Mouse (Mus musculus): ENCODE measurements at regions not wholly inside any gene's neighbourhood (a gene's known extent, or its start where the extent isn't known, plus 50 kb on each side); places are given as distances from the start of the nearest gene placed in this dataset.

DNA sequence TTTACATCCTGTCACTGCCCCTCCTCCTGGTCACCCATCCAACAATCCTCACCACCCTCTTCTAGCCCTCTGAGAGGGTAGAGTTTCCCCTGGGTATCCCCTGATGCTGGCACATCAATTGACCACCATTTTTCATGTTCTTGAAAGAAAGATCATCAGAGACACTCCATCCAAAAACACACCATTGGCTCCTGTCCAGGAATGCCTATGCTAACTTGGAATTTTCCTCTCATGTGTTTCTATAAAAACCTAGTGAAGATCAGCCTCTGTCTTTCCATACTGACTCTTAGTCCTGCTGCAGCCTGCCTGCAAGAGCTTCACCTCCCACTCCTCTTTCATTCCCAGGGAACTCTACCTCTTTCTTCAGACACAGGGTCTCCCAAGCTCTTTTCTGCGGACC, 117.2 kb upstream of the Galnt18 start:
- ATAC-seq (ENCODE audit: insufficient read depth, low read depth): no peak
- no peak for DNase-seq (ENCODE audit: low spot score)
- 78% methylated on average over 1 of the region's 1 CpGs for WGBS
- Histone ChIP-seq H3K4me2 (ENCODE audit: low read depth, low read length) (no peak overlapping the region), H3K9ac (replicated peaks; ENCODE audit: low read depth, low read length) (no peak overlapping the region), H3K4me1 (ENCODE audit: control insufficient read depth, insufficient read depth) (peaks cover 4% of the 10 kb centered on the region; the same call in 1 of the 2 replicates), H3K27ac (ENCODE audit: low read depth) (no peak overlapping the region), H3K9me3 (replicated peaks; ENCODE audit: control insufficient read depth, low read length) (no peaks in the 10 kb centered on the region; the same call in 1 of the 2 replicates), H3K36me3 (replicated peaks; ENCODE audit: control insufficient read depth, insufficient read depth, low read length) (no peaks in the 10 kb centered on the region), H3K27me3 (ENCODE audit: control insufficient read depth, insufficient read depth, low read length) (no peaks in the 10 kb centered on the region), H3K4me3 (ENCODE audit: low read depth, low read length) (no peak overlapping the region)
- TF ChIP-seq EP300 (IDR thresholded peaks at IDR 0.05; ENCODE audit: low read depth) (no peak), CTCF (IDR thresholded peaks at IDR 0.05; ENCODE audit: low read depth) (no peak)

DNA sequence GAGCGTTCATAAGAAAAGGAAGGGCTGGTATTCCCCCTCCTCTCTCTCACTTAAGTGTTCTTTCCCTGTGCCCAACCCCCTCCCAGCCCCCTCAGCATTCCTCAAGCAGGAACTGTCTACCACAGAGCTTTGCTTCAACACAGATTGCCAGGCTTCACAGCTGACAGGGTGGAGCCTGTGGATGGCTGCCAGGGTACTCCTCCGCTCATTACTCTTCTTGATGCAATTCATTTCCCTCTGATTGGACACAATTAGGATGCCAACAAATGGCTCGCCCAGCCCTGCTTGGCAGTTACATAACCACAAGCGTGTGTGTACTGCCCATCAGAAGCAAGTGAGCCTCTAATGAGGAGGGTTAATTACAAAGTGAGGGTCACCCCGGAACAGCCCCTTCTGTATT, 116.5 kb upstream of the Galnt18 start:
- TF ChIP-seq EP300 (IDR thresholded peaks at IDR 0.05; ENCODE audit: low read depth) (no peak), CTCF (IDR thresholded peaks at IDR 0.05; ENCODE audit: low read depth) (no peak)
- Histone ChIP-seq H3K9me3 (replicated peaks; ENCODE audit: control insufficient read depth, low read length) (no peaks in the 10 kb centered on the region; the same call in 1 of the 2 replicates), H3K4me1 (ENCODE audit: control insufficient read depth, insufficient read depth) (peaks cover 4% of the 10 kb centered on the region; the same call in 1 of the 2 replicates), H3K27me3 (ENCODE audit: control insufficient read depth, insufficient read depth, low read length) (no peaks in the 10 kb centered on the region), H3K9ac (replicated peaks; ENCODE audit: low read depth, low read length) (no peak overlapping the region), H3K27ac (ENCODE audit: low read depth) (no peak overlapping the region), H3K36me3 (replicated peaks; ENCODE audit: control insufficient read depth, insufficient read depth, low read length) (no peaks in the 10 kb centered on the region), H3K4me3 (ENCODE audit: low read depth, low read length) (no peak overlapping the region), H3K4me2 (ENCODE audit: low read depth, low read length) (no peak overlapping the region)
- 50% methylated on average over 5 of the region's 5 CpGs for WGBS
- ATAC-seq (ENCODE audit: insufficient read depth, low read depth) (no peak), DNase-seq (ENCODE audit: low spot score) (peak; percentile 16)

DNA sequence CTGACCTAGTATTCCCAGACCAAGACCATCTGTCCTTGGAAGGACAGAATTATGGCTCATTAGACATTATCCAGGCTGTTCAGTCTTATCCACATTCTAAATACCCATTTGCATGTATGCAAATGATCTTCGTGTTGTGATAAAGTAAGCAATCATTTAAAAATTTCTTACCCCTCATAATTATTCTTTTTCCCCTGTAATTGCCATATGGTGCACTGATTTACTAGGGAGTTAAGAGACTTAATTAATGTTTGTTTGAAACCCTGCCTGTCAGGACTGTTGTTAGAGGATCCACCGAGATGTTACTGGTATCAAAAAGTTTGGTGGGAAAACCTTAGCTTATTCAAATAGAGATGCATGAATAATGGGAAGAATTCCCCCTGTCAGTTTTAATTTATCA, 103.2 kb upstream of the Galnt18 start:
- TF ChIP-seq EP300 (IDR thresholded peaks at IDR 0.05; ENCODE audit: low read depth) (no peak), CTCF (IDR thresholded peaks at IDR 0.05; ENCODE audit: low read depth) (no peak)
- H3K4me1 ChIP-seq (ENCODE audit: control insufficient read depth, insufficient read depth): no peaks in the 10 kb centered on the region
- no peaks in the 10 kb centered on the region for H3K9me3 ChIP-seq (replicated peaks; ENCODE audit: control insufficient read depth, low read length)
- H3K27ac ChIP-seq (ENCODE audit: low read depth): no peak overlapping the region
- ATAC-seq (ENCODE audit: insufficient read depth, low read depth): no peak
- no peaks in the 10 kb centered on the region for H3K27me3 ChIP-seq (ENCODE audit: control insufficient read depth, insufficient read depth, low read length)
- no peak overlapping the region for H3K9ac ChIP-seq (replicated peaks; ENCODE audit: low read depth, low read length)
- H3K4me2 ChIP-seq (ENCODE audit: low read depth, low read length): no peak overlapping the region
- H3K36me3 ChIP-seq (replicated peaks; ENCODE audit: control insufficient read depth, insufficient read depth, low read length): no peaks in the 10 kb centered on the region
- no peak for DNase-seq (ENCODE audit: low spot score)
- 81% methylated on average over 2 of the region's 2 CpGs for WGBS
- no peak overlapping the region for H3K4me3 ChIP-seq (ENCODE audit: low read depth, low read length)

DNA sequence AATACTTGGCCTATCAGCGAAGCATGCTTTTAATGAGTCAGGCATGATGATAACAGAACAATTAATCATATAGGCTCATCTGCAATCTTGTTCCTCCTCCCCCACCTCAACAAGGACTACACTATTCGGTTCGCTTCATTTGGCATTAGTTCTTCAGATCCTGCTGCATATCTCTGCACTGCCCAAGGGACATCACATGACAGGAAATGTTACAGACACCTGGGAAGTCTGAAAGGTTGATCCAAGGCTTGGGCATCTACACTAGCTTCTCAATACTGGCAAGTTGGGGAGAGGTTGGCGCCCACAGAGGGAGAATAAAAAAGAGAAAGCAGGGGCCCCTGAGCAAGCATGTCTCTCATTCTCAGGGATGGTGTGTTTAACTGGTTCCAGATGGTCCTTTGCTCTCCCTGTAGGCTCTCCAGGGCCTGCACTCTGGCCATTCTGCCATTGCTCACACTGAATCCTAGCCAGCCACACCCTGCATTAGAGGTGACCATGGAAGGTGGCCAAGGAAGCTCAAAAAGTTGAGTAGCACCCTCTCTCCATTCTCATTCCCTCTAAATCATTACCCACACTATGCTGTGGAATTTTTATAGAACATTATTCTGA, 100.4 kb upstream of the Galnt18 start:
- Histone ChIP-seq H3K27me3 (ENCODE audit: control insufficient read depth, insufficient read depth, low read length) (no peaks in the 10 kb centered on the region), H3K4me1 (ENCODE audit: control insufficient read depth, insufficient read depth) (no peaks in the 10 kb centered on the region), H3K27ac (ENCODE audit: low read depth) (no peak overlapping the region), H3K4me3 (ENCODE audit: low read depth, low read length) (no peak overlapping the region), H3K36me3 (replicated peaks; ENCODE audit: control insufficient read depth, insufficient read depth, low read length) (no peaks in the 10 kb centered on the region), H3K9me3 (replicated peaks; ENCODE audit: control insufficient read depth, low read length) (no peaks in the 10 kb centered on the region), H3K4me2 (ENCODE audit: low read depth, low read length) (no peak overlapping the region), H3K9ac (replicated peaks; ENCODE audit: low read depth, low read length) (no peak overlapping the region)
- ATAC-seq (ENCODE audit: insufficient read depth, low read depth) (no peak), DNase-seq (ENCODE audit: low spot score) (no peak)
- TF ChIP-seq EP300 (IDR thresholded peaks at IDR 0.05; ENCODE audit: low read depth) (no peak), CTCF (IDR thresholded peaks at IDR 0.05; ENCODE audit: low read depth) (no peak)
- WGBS: 69% methylated on average over 4 of the region's 4 CpGs

DNA sequence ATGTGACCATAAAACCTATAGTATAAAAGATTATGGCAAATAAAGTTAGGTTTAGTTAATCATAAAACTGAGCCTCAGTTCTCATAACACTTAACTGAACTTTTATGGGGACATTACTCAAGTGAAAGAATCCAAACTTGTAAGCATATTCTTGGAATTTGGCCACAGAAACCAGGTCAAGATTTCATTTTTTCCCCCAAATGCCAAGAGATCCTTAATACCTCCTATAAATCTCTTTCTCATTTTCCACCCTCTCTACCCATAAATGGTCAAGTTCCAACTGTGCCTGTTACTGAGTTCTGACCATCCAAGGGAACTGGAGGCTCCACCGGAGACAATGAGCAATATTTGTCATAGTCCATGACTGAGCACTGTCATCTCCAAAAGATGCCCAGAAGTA, 97.8 kb upstream of the Galnt18 start:
- WGBS: 84% methylated on average over 1 of the region's 1 CpGs
- H3K36me3 ChIP-seq (replicated peaks; ENCODE audit: control insufficient read depth, insufficient read depth, low read length): no peaks in the 10 kb centered on the region
- H3K27ac ChIP-seq (ENCODE audit: low read depth): no peak overlapping the region
- H3K9ac ChIP-seq (replicated peaks; ENCODE audit: low read depth, low read length): no peak overlapping the region
- H3K4me2 ChIP-seq (ENCODE audit: low read depth, low read length): no peak overlapping the region
- no peaks in the 10 kb centered on the region for H3K9me3 ChIP-seq (replicated peaks; ENCODE audit: control insufficient read depth, low read length)
- no peak overlapping the region for H3K4me3 ChIP-seq (ENCODE audit: low read depth, low read length)
- H3K27me3 ChIP-seq (ENCODE audit: control insufficient read depth, insufficient read depth, low read length): no peaks in the 10 kb centered on the region
- no peak for TF ChIP-seq CTCF (IDR thresholded peaks at IDR 0.05; ENCODE audit: low read depth)
- TF ChIP-seq EP300 (IDR thresholded peaks at IDR 0.05; ENCODE audit: low read depth): no peak
- ATAC-seq (ENCODE audit: insufficient read depth, low read depth) (no peak), DNase-seq (ENCODE audit: low spot score) (no peak)
- H3K4me1 ChIP-seq (ENCODE audit: control insufficient read depth, insufficient read depth): no peaks in the 10 kb centered on the region

DNA sequence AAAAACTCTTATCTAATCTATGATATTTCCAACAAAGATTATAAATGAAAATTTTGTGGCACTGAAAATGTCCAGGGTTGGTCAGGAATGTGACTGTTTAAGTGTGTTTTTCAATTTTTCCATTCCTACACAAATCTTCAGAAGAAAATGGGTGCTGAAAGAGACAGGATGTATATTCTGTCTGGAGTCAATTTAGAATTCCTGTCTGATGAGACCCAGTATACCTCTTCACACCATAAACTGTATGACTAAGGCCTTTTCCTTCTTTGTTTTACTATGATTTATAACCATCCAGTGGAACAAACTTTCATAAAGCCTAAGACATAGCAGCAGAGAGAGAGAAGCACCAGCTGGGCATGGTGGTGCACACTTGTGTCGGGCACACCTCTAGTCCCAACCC, 96.2 kb upstream of the Galnt18 start:
- H3K4me3 ChIP-seq (ENCODE audit: low read depth, low read length): no peak overlapping the region
- DNase-seq (ENCODE audit: low spot score): no peak
- no peak overlapping the region for H3K4me2 ChIP-seq (ENCODE audit: low read depth, low read length)
- H3K9me3 ChIP-seq (replicated peaks; ENCODE audit: control insufficient read depth, low read length): no peaks in the 10 kb centered on the region
- H3K36me3 ChIP-seq (replicated peaks; ENCODE audit: control insufficient read depth, insufficient read depth, low read length): no peaks in the 10 kb centered on the region
- WGBS: 91% methylated on average over 1 of the region's 1 CpGs
- TF ChIP-seq EP300 (IDR thresholded peaks at IDR 0.05; ENCODE audit: low read depth) (no peak), CTCF (IDR thresholded peaks at IDR 0.05; ENCODE audit: low read depth) (no peak)
- H3K4me1 ChIP-seq (ENCODE audit: control insufficient read depth, insufficient read depth): no peaks in the 10 kb centered on the region
- H3K9ac ChIP-seq (replicated peaks; ENCODE audit: low read depth, low read length): no peak overlapping the region
- no peaks in the 10 kb centered on the region for H3K27me3 ChIP-seq (ENCODE audit: control insufficient read depth, insufficient read depth, low read length)
- no peak overlapping the region for H3K27ac ChIP-seq (ENCODE audit: low read depth)
- ATAC-seq (ENCODE audit: insufficient read depth, low read depth): no peak

All from heart, postnatal 0 days (tissue).